Mouse (Mus musculus): ENCODE data around the gene Muc3.

Muc3 gene

GRCm38 (mm10) chr5:137091560-137091959, 57.6 kb downstream of the Muc3 start:
- DNase-seq, result no peak

- DNase-seq, result no peak
These were observed 58.3 kb downstream of the Muc3 start for GRCm38 (mm10) chr5:137090870-137091269.

GRCm38 (mm10) chr5:137087410-137087809, 61.7 kb downstream of the Muc3 start:
- no peak for DNase-seq

- DNase-seq, result no peak
These were observed 63.4 kb downstream of the Muc3 start for GRCm38 (mm10) chr5:137085731-137086130.

GRCm38 (mm10) chr5:137085021-137085420, 64.1 kb downstream of the Muc3 start:
- DNase-seq, result no peak
